Mouse (Mus musculus): ENCODE results near the gene Uqcr10. TPM values are rescaled to one million over a fixed set of nuclear protein-coding genes. Genes with fewer than 3 reads are reported as not detected.

Uqcr10 gene
- polyA plus RNA-seq, 1 experiment from 2014 or later: 942 TPM

- no peak for ATAC-seq (ENCODE audit: insufficient number of reproducible peaks, insufficient read depth, low FRiP score, low read depth)
- Histone ChIP-seq H3K27ac (ENCODE audit: low read length) (no peak overlapping the region), H3K36me3 (ENCODE audit: control insufficient read depth, insufficient read depth, low read length) (no peaks in the 10 kb centered on the region), H3K4me1 (ENCODE audit: control insufficient read depth, insufficient read depth, low read length) (no peaks in the 10 kb centered on the region), H3K9ac (replicated peaks; ENCODE audit: low read depth, low read length) (no peak overlapping the region), H3K27me3 (ENCODE audit: control insufficient read depth, insufficient read depth, low read length) (peaks cover 3% of the 10 kb centered on the region), H3K4me2 (replicated peaks; ENCODE audit: low read depth, low read length) (no peak overlapping the region), H3K9me3 (ENCODE audit: control insufficient read depth, low read depth, low read length) (no peaks in the 10 kb centered on the region), H3K4me3 (ENCODE audit: low read depth, low read length) (no peak overlapping the region)
- WGBS: 93% methylated on average over 16 of the region's 16 CpGs
These were observed 34.6 kb upstream of the Uqcr10 start for GRCm38 (mm10) chr11:4738719-4739118.

GRCm38 (mm10) chr11:4737682-4738081 is 33.5 kb upstream of the Uqcr10 start:
- Histone ChIP-seq H3K27ac (ENCODE audit: low read length) (no peak overlapping the region), H3K9ac (replicated peaks; ENCODE audit: low read depth, low read length) (no peak overlapping the region), H3K4me2 (replicated peaks; ENCODE audit: low read depth, low read length) (no peak overlapping the region), H3K36me3 (ENCODE audit: control insufficient read depth, insufficient read depth, low read length) (no peaks in the 10 kb centered on the region; the same call in 1 of the 2 replicates), H3K4me3 (ENCODE audit: low read depth, low read length) (no peak overlapping the region), H3K27me3 (ENCODE audit: control insufficient read depth, insufficient read depth, low read length) (no peaks in the 10 kb centered on the region), H3K9me3 (ENCODE audit: control insufficient read depth, low read depth, low read length) (no peaks in the 10 kb centered on the region), H3K4me1 (ENCODE audit: control insufficient read depth, insufficient read depth, low read length) (no peaks in the 10 kb centered on the region)
- WGBS: 82% methylated on average over 10 of the region's 10 CpGs
- no peak for ATAC-seq (ENCODE audit: insufficient number of reproducible peaks, insufficient read depth, low FRiP score, low read depth)

DNA sequence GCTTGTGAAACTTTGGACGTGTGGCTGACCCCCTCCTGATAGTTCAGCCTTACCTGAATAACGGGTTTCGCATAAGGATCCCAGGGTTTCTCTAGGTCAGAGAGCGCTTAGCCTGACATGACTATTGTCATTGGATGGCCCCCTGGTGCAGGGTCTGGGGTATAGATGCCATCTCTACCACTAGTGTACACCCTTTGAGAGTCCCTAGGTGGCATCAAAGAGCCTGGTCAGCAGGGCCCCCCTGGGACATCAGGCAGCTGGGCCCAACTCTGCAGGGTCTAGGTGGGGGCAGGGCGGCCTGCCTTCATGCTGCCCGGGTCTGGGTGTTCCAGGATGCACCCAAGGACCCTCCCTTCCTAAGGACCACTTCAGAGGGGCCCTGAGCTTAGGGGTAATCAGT is 32.2 kb upstream of the Uqcr10 start:
- H3K9me3 ChIP-seq (ENCODE audit: control insufficient read depth, low read depth, low read length): no peaks in the 10 kb centered on the region
- ATAC-seq (ENCODE audit: insufficient number of reproducible peaks, insufficient read depth, low FRiP score, low read depth): no peak

DNA sequence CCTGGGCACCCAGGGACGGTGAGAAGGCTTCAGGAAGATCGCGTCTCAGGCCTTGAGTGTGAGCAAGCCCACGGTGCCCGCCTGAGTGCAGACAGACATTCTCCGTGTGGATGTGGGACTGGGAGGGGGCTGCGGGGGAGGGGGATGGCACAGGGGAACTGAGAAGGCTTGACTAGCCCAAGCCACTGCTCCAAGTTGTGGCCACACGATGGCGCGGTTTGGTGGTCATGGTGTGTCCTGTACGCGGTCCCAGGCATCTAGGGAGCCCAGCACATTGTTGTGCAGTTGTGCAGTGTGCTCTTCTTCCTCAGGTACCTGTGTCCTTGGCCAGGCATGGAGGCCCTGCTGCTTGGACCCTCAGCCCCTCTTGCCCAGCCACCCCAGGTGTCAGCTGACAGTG is 30.0 kb upstream of the Uqcr10 start:
- Histone ChIP-seq H3K9ac (replicated peaks; ENCODE audit: low read depth, low read length) (no peak overlapping the region), H3K4me1 (ENCODE audit: control insufficient read depth, insufficient read depth, low read length) (0 out of 2 replicates have a peak, but pooled peaks cover 9% of the 10 kb centered on the region), H3K27ac (ENCODE audit: low read length) (no peak overlapping the region), H3K36me3 (ENCODE audit: control insufficient read depth, insufficient read depth, low read length) (no peaks in the 10 kb centered on the region; the same call in 1 of the 2 replicates), H3K27me3 (ENCODE audit: control insufficient read depth, insufficient read depth, low read length) (no peaks in the 10 kb centered on the region), H3K9me3 (ENCODE audit: control insufficient read depth, low read depth, low read length) (no peaks in the 10 kb centered on the region), H3K4me2 (replicated peaks; ENCODE audit: low read depth, low read length) (no peak overlapping the region), H3K4me3 (ENCODE audit: low read depth, low read length) (no peak overlapping the region)
- no peak for ATAC-seq (ENCODE audit: insufficient number of reproducible peaks, insufficient read depth, low FRiP score, low read depth)
- WGBS: 41% methylated on average over 12 of the region's 12 CpGs

More for the DNA sequence above, 32.2 kb upstream of the Uqcr10 start:
- Histone ChIP-seq H3K4me2 (replicated peaks; ENCODE audit: low read depth, low read length) (no peak overlapping the region), H3K4me3 (ENCODE audit: low read depth, low read length) (no peak overlapping the region), H3K36me3 (ENCODE audit: control insufficient read depth, insufficient read depth, low read length) (no peaks in the 10 kb centered on the region; the same call in 1 of the 2 replicates), H3K4me1 (ENCODE audit: control insufficient read depth, insufficient read depth, low read length) (no peaks in the 10 kb centered on the region), H3K9ac (replicated peaks; ENCODE audit: low read depth, low read length) (no peak overlapping the region), H3K27me3 (ENCODE audit: control insufficient read depth, insufficient read depth, low read length) (no peaks in the 10 kb centered on the region), H3K27ac (ENCODE audit: low read length) (no peak overlapping the region)
- 50% methylated on average over 6 of the region's 6 CpGs for WGBS

DNA sequence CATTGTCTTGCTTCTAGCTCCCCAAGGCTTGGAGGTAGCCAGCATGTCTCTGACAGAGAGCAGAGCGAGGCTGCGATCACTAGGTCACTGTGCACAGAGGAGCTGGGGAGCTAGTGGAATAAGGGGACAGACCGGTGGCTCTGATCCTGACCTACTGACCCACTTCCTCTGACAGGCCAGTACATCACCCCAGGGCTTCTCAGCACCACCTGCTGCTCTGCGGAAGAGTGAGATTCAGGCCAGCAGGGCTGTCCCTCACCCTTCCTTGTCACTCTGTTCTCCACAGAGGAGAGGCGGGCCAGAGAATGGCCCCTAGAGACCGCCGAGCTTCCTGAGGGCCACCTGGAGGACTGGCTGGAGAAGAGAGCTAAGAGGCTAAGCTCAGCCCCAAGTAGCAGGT is 27.6 kb upstream of the Uqcr10 start:
- no peak for ATAC-seq (ENCODE audit: insufficient number of reproducible peaks, insufficient read depth, low FRiP score, low read depth)
- H3K27ac ChIP-seq (ENCODE audit: low read length): no peak overlapping the region
- no peaks in the 10 kb centered on the region for H3K27me3 ChIP-seq (ENCODE audit: control insufficient read depth, insufficient read depth, low read length)
- no peak overlapping the region for H3K4me2 ChIP-seq (replicated peaks; ENCODE audit: low read depth, low read length)
- H3K4me3 ChIP-seq (ENCODE audit: low read depth, low read length): no peak overlapping the region
- WGBS: 68% methylated on average over 7 of the region's 7 CpGs
- H3K36me3 ChIP-seq (ENCODE audit: control insufficient read depth, insufficient read depth, low read length): no peaks in the 10 kb centered on the region; the same call in 1 of the 2 replicates
- no peaks in the 10 kb centered on the region for H3K9me3 ChIP-seq (ENCODE audit: control insufficient read depth, low read depth, low read length)
- no peak overlapping the region for H3K9ac ChIP-seq (replicated peaks; ENCODE audit: low read depth, low read length)
- 0 out of 2 replicates have a peak, but pooled peaks cover 9% of the 10 kb centered on the region for H3K4me1 ChIP-seq (ENCODE audit: control insufficient read depth, insufficient read depth, low read length)

DNA sequence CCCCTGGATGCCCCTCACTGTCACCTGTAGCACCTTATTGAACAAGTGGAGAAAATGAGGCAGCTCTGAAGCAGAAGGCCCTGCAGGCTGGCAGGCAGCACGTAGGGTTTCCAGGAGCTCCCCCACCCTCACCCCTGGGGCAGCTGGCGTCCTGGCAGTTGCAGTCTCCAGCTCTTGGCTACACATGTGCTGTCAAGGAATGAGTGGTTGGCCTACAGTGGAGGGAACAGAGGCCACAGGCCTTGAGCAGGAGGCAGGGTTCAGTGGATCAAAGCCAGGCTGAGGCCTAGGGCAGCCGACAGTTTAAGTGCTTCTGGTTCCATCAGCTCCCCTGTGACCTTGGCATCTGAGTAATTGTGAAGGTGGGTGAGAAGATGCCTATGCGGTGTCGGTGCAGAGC is 26.8 kb upstream of the Uqcr10 start:
- Histone ChIP-seq H3K27ac (ENCODE audit: low read length) (no peak overlapping the region), H3K4me2 (replicated peaks; ENCODE audit: low read depth, low read length) (no peak overlapping the region), H3K4me1 (ENCODE audit: control insufficient read depth, insufficient read depth, low read length) (0 out of 2 replicates have a peak, but pooled peaks cover 9% of the 10 kb centered on the region), H3K9ac (replicated peaks; ENCODE audit: low read depth, low read length) (no peak overlapping the region), H3K9me3 (ENCODE audit: control insufficient read depth, low read depth, low read length) (no peaks in the 10 kb centered on the region), H3K4me3 (ENCODE audit: low read depth, low read length) (no peak overlapping the region), H3K36me3 (ENCODE audit: control insufficient read depth, insufficient read depth, low read length) (no peaks in the 10 kb centered on the region; the same call in 1 of the 2 replicates), H3K27me3 (ENCODE audit: control insufficient read depth, insufficient read depth, low read length) (no peaks in the 10 kb centered on the region)
- ATAC-seq (ENCODE audit: insufficient number of reproducible peaks, insufficient read depth, low FRiP score, low read depth): no peak
- 77% methylated on average over 5 of the region's 5 CpGs for WGBS

DNA sequence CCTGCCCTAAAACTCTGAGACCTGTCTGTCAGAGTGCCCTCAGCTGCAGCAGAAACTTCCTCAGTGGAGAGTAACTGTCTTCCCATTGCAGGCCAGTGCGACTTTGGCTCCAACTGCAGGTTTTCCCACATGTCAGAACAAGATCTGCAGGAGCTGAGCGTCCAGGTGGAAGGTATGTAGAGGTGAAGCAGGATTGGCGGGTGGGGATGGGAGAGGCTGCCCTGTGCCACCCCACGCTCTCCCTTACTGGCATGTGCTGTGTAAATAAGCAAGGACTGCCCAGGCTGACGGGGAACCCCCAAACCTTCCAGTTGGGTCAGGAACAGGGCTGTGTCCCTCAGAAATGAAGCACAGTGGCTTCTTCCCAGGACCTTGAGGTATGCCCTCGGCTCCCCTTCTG is 26.0 kb upstream of the Uqcr10 start:
- WGBS: 53% methylated on average over 6 of the region's 6 CpGs
- H3K4me2 ChIP-seq (replicated peaks; ENCODE audit: low read depth, low read length): no peak overlapping the region
- 0 out of 2 replicates have a peak, but pooled peaks cover 9% of the 10 kb centered on the region for H3K4me1 ChIP-seq (ENCODE audit: control insufficient read depth, insufficient read depth, low read length)
- H3K9me3 ChIP-seq (ENCODE audit: control insufficient read depth, low read depth, low read length): no peaks in the 10 kb centered on the region
- peak; percentile 51; the same call in 1 of the 2 replicates for ATAC-seq (ENCODE audit: insufficient number of reproducible peaks, insufficient read depth, low FRiP score, low read depth)
- H3K4me3 ChIP-seq (ENCODE audit: low read depth, low read length): no peak overlapping the region
- H3K27ac ChIP-seq (ENCODE audit: low read length): no peak overlapping the region
- no peaks in the 10 kb centered on the region for H3K27me3 ChIP-seq (ENCODE audit: control insufficient read depth, insufficient read depth, low read length)
- no peak overlapping the region for H3K9ac ChIP-seq (replicated peaks; ENCODE audit: low read depth, low read length)
- no peaks in the 10 kb centered on the region; the same call in 1 of the 2 replicates for H3K36me3 ChIP-seq (ENCODE audit: control insufficient read depth, insufficient read depth, low read length)

DNA sequence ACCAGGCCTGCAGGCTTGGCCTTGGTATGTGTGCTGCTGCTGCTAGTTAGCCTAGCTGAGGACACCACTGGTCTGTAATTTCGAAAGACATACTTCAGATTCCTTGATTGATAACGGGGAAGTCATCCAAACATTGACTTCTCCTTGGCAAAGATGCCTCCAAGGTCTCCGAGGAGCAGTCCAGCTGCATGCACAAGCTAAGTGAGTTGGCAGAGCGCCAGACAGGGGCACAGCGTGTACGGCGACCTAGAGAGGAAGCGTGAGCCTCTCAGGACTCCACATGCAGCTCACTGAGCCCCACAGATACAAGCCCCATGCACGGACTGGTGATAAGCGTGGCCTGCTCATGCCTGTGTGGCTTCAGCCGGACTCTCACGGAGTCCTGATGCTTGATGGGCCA is 25.5 kb upstream of the Uqcr10 start:
- H3K27me3 ChIP-seq (ENCODE audit: control insufficient read depth, insufficient read depth, low read length): no peaks in the 10 kb centered on the region
- H3K4me2 ChIP-seq (replicated peaks; ENCODE audit: low read depth, low read length): no peak overlapping the region
- H3K36me3 ChIP-seq (ENCODE audit: control insufficient read depth, insufficient read depth, low read length): peaks cover 3% of the 10 kb centered on the region; the same call in 1 of the 2 replicates
- no peak overlapping the region for H3K4me3 ChIP-seq (ENCODE audit: low read depth, low read length)
- H3K4me1 ChIP-seq (ENCODE audit: control insufficient read depth, insufficient read depth, low read length): 0 out of 2 replicates have a peak, but pooled peaks cover 9% of the 10 kb centered on the region
- no peaks in the 10 kb centered on the region for H3K9me3 ChIP-seq (ENCODE audit: control insufficient read depth, low read depth, low read length)
- no peak overlapping the region for H3K9ac ChIP-seq (replicated peaks; ENCODE audit: low read depth, low read length)
- H3K27ac ChIP-seq (ENCODE audit: low read length): no peak overlapping the region
- peak; percentile 31; the same call in 1 of the 2 replicates for ATAC-seq (ENCODE audit: insufficient number of reproducible peaks, insufficient read depth, low FRiP score, low read depth)
- WGBS: 37% methylated on average over 12 of the region's 12 CpGs

DNA sequence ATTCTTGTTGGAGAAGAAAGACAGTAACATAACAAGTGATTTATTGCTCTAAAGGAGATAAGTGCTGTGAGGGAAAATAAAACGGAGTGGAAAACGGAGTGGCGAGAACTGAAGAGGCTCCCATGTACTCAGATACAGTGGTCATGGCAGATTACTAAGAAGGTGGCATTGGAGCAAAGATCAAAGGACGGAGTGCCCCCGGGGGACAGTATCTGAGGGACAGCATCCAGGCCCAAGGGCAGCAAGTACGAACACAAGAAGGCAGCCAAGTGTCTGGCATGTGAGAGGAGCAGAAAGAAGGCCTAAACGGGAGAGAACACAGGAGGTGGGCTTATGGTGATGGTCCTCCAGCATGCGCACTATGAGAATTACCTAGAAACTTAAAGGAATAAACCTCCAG is 17.6 kb upstream of the Uqcr10 start:
- H3K9me3 ChIP-seq (ENCODE audit: control insufficient read depth, low read depth, low read length): no peaks in the 10 kb centered on the region
- 76% methylated on average over 8 of the region's 8 CpGs for WGBS
- no peaks in the 10 kb centered on the region for H3K27me3 ChIP-seq (ENCODE audit: control insufficient read depth, insufficient read depth, low read length)
- H3K36me3 ChIP-seq (ENCODE audit: control insufficient read depth, insufficient read depth, low read length): peaks cover 4% of the 10 kb centered on the region; the same call in 1 of the 2 replicates
- H3K27ac ChIP-seq (ENCODE audit: low read length): no peak overlapping the region
- H3K4me3 ChIP-seq (ENCODE audit: low read depth, low read length): no peak overlapping the region
- H3K9ac ChIP-seq (replicated peaks; ENCODE audit: low read depth, low read length): no peak overlapping the region
- H3K4me2 ChIP-seq (replicated peaks; ENCODE audit: low read depth, low read length): no peak overlapping the region
- peaks cover 5% of the 10 kb centered on the region; the same call in 1 of the 2 replicates for H3K4me1 ChIP-seq (ENCODE audit: control insufficient read depth, insufficient read depth, low read length)
- no peak for ATAC-seq (ENCODE audit: insufficient number of reproducible peaks, insufficient read depth, low FRiP score, low read depth)

Data from stomach, embryonic 14.5 days (tissue).